Mouse (Mus musculus): Measurements from ENCODE around the gene Prkar2a.

GRCm38 (mm10) chr9:108662660-108663059, 26.5 kb upstream of the Prkar2a start:
- no peak for TF ChIP-seq CTCF (conservative IDR thresholded peaks at IDR 0.05; ENCODE audit: low read length)
- TF ChIP-seq POU5F1 (IDR thresholded peaks at IDR 0.05; ENCODE audit: borderline replicate concordance, low read length) = no peak
- TF ChIP-seq NANOG (IDR thresholded peaks at IDR 0.05; ENCODE audit: borderline replicate concordance, low read length) = no peak

All from E14TG2a.4 (cell line).